Mouse (Mus musculus): ENCODE data around the gene Pcif1.

- no peak for TF ChIP-seq CTCF (conservative IDR thresholded peaks at IDR 0.05 in 1 of 2, IDR thresholded peaks at IDR 0.05 in 1 of 2; ENCODE audit: low read depth in 2 of 2, low read length in 2 of 2)
- TF ChIP-seq POLR2A (IDR thresholded peaks at IDR 0.05; ENCODE audit: low read depth, low read length) = no peak
- TF ChIP-seq USF1 (IDR thresholded peaks at IDR 0.05; ENCODE audit: low read depth, low read length) = no peak
- TF ChIP-seq JUN (IDR thresholded peaks at IDR 0.05; ENCODE audit: insufficient read depth, low read depth, low read length) = no peak
- TF ChIP-seq EP300 (IDR thresholded peaks at IDR 0.05; ENCODE audit: low read length) = no peak
- no peak for TF ChIP-seq GABPA (IDR thresholded peaks at IDR 0.05; ENCODE audit: insufficient replicate concordance, low read depth, low read length)
- TF ChIP-seq MAFK (IDR thresholded peaks at IDR 0.05; ENCODE audit: insufficient replicate concordance, low read length) = no peak
- no peak for TF ChIP-seq ZNF384 (IDR thresholded peaks at IDR 0.05; ENCODE audit: low read depth, low read length)
- no peak for TF ChIP-seq MEF2A (IDR thresholded peaks at IDR 0.05; ENCODE audit: borderline replicate concordance, low read depth, low read length)
- no peak for TF ChIP-seq MAX (IDR thresholded peaks at IDR 0.05; ENCODE audit: low read length)
These were observed 34.3 kb downstream of the Pcif1 start for GRCm38 (mm10) chr2:164913428-164913786.

Measured in CH12.LX (cell line).